Mouse (Mus musculus) frontal cortex, adult (tissue): Measurements from ENCODE around the gene Dcaf8.

Source experiments
- ATAC-seq: cut with Nextera tagmentation; 2 replicates; pipeline ENCODE4 v1.9.2; 2017; ENCODE audit warnings: mild to moderate bottlenecking, moderate library complexity, mixed read lengths; ENCODE audit not compliant: low TSS enrichment

Dcaf8 gene

GRCm38 (mm10) chr1:172147835-172148278, at the start of gene Dcaf8:
TSS of gene Dcaf8 (plus strand) at chr1:172148084.
- ATAC-seq = peak; percentile 97

- ATAC-seq = no peak
Observed at GRCm38 (mm10) chr1:172099325-172100033, 48.4 kb upstream of the Dcaf8 start.

- ATAC-seq = no peak
Observed at GRCm38 (mm10) chr1:172103619-172104018, 44.3 kb upstream of the Dcaf8 start.

- no peak for ATAC-seq
Observed at GRCm38 (mm10) chr1:172105101-172105500, 42.8 kb upstream of the Dcaf8 start.

GRCm38 (mm10) chr1:172107777-172108477, 40.0 kb upstream of the Dcaf8 start:
- no peak for ATAC-seq

GRCm38 (mm10) chr1:172116948-172117347, 30.9 kb upstream of the Dcaf8 start:
- ATAC-seq = peak; percentile 78

- ATAC-seq = no peak
Observed at GRCm38 (mm10) chr1:172119100-172119499, 28.8 kb upstream of the Dcaf8 start.

GRCm38 (mm10) chr1:172119720-172120119, 28.2 kb upstream of the Dcaf8 start:
- ATAC-seq = 0 out of 2 replicates have a peak, but pooled peaks have one; percentile 68

- ATAC-seq = no peak
Observed at GRCm38 (mm10) chr1:172122671-172123070, 25.2 kb upstream of the Dcaf8 start.

GRCm38 (mm10) chr1:172124572-172124971, 23.3 kb upstream of the Dcaf8 start:
- no peak for ATAC-seq

- ATAC-seq = peak; percentile 93
Observed at GRCm38 (mm10) chr1:172126376-172127347, 21.2 kb upstream of the Dcaf8 start, which contains the start of gene Pex19. TSS of gene Pex19 (plus strand) at chr1:172126755.

GRCm38 (mm10) chr1:172127487-172127886, 20.4 kb upstream of the Dcaf8 start:
- ATAC-seq = no peak

- no peak for ATAC-seq
Observed at GRCm38 (mm10) chr1:172128563-172128962, 19.3 kb upstream of the Dcaf8 start.

GRCm38 (mm10) chr1:172129108-172129507, 18.8 kb upstream of the Dcaf8 start:
- ATAC-seq = peak; percentile 49

GRCm38 (mm10) chr1:172129780-172130179, 18.1 kb upstream of the Dcaf8 start:
- no peak for ATAC-seq

- ATAC-seq = no peak
Observed at GRCm38 (mm10) chr1:172132319-172132718, 15.6 kb upstream of the Dcaf8 start.

GRCm38 (mm10) chr1:172133535-172133934, 14.3 kb upstream of the Dcaf8 start:
- peak; percentile 72 for ATAC-seq

GRCm38 (mm10) chr1:172134072-172134471, 13.8 kb upstream of the Dcaf8 start:
- no peak for ATAC-seq

GRCm38 (mm10) chr1:172140160-172140559, 7.7 kb upstream of the Dcaf8 start:
- no peak for ATAC-seq

- peak; percentile 74 for ATAC-seq
Observed at GRCm38 (mm10) chr1:172140825-172141224, 7.1 kb upstream of the Dcaf8 start.

- ATAC-seq = no peak
Observed at GRCm38 (mm10) chr1:172141529-172141928, 6.4 kb upstream of the Dcaf8 start.

GRCm38 (mm10) chr1:172143570-172143969, 4.3 kb upstream of the Dcaf8 start:
- ATAC-seq = peak; percentile 64
